Mouse (Mus musculus): ENCODE measurements at regions not wholly inside any gene's neighbourhood (a gene's known extent, or its start where the extent isn't known, plus 50 kb on each side); places are given as distances from the start of the nearest gene placed in this dataset.

DNA sequence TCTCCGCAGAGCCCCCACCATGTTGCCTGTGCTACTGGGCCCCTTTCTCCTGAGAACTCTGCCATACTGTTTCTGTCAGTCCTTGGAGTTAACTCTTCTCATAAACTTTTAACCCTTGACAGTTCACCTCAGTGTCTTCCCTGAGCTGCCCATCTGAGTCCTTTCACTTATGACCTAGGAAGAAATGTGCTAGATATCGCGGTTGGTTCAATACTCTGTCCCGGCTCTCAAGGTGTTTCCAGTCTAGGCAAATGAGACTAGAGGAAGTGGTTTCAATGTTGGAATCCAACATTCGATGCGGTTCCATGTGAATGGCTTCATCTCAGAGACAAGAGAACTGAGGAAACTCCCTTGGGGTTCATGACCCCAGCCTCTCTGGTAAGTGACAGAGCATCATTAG is 176.1 kb downstream of the Clic5 start:
- Histone ChIP-seq H3K27me3 (replicated peaks; ENCODE audit: control insufficient read depth, insufficient read depth, low read length) (no peaks in the 10 kb centered on the region), H3K4me1 (replicated peaks; ENCODE audit: control insufficient read depth, insufficient read depth, low read length) (no peaks in the 10 kb centered on the region), H3K4me2 (ENCODE audit: low read length) (no peak overlapping the region), H3K27ac (ENCODE audit: low read length) (no peak overlapping the region), H3K4me3 (replicated peaks; ENCODE audit: low read length) (no peak overlapping the region), H3K36me3 (ENCODE audit: control insufficient read depth, insufficient read depth) (no peaks in the 10 kb centered on the region), H3K9me3 (ENCODE audit: control insufficient read depth, low read length) (no peaks in the 10 kb centered on the region), H3K9ac (replicated peaks; ENCODE audit: low read depth, low read length) (no peak overlapping the region)
- WGBS, result 98% methylated on average over 6 of the region's 6 CpGs
- no peak for ATAC-seq

DNA sequence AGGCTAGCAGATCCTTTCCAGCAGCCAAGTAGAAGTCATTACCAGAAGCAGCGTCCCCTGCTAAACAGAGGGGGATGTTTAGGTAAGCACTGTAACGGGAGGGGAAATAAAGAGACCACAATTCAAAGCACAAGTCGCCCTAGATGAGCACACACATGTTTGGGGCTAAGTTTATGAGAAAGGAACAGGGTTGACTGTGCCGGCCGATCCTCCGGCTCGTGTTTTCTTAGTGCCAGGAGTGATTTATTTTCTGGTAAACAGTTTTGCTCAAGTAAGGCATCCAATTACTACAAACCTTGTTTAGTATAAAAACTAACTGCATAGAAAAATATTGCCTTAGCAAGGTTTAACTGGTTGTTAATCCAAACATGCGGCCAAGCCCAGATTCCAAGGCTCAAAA is 178.1 kb downstream of the Clic5 start:
- H3K4me3 ChIP-seq (replicated peaks; ENCODE audit: low read length), result no peak overlapping the region
- H3K36me3 ChIP-seq (ENCODE audit: control insufficient read depth, insufficient read depth), result no peaks in the 10 kb centered on the region
- H3K27me3 ChIP-seq (replicated peaks; ENCODE audit: control insufficient read depth, insufficient read depth, low read length), result no peaks in the 10 kb centered on the region
- no peak overlapping the region for H3K27ac ChIP-seq (ENCODE audit: low read length)
- no peaks in the 10 kb centered on the region for H3K4me1 ChIP-seq (replicated peaks; ENCODE audit: control insufficient read depth, insufficient read depth, low read length)
- peaks cover 3% of the 10 kb centered on the region; the same call in 1 of the 2 replicates for H3K9me3 ChIP-seq (ENCODE audit: control insufficient read depth, low read length)
- no peak for ATAC-seq
- 69% methylated on average over 8 of the region's 8 CpGs for WGBS
- no peak overlapping the region for H3K4me2 ChIP-seq (ENCODE audit: low read length)
- no peak overlapping the region for H3K9ac ChIP-seq (replicated peaks; ENCODE audit: low read depth, low read length)

DNA sequence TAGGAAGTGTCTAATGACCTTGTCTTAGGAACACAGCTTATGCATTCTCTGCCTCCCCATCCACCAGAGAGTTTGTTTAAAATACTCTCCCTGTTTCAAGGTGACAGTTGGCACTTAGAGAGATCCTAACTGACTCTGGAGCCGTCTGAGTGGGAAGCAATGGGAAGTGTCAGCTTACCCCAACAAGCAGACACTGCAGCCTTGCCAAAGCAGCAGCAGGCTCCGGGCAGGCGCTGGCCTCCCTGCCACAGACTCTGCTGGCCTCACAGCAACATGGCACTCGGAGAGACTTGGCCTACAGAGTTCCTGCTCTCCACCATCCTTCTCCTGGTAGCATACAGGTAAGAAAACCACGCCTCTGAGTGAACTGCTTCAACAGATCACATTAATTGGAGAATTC is 179.2 kb downstream of the Clic5 start:
- ATAC-seq, result no peak
- Histone ChIP-seq H3K36me3 (ENCODE audit: control insufficient read depth, insufficient read depth) (no peaks in the 10 kb centered on the region), H3K4me2 (ENCODE audit: low read length) (no peak overlapping the region), H3K27me3 (replicated peaks; ENCODE audit: control insufficient read depth, insufficient read depth, low read length) (no peaks in the 10 kb centered on the region), H3K9me3 (ENCODE audit: control insufficient read depth, low read length) (peaks cover 3% of the 10 kb centered on the region; the same call in 1 of the 2 replicates), H3K4me1 (replicated peaks; ENCODE audit: control insufficient read depth, insufficient read depth, low read length) (no peaks in the 10 kb centered on the region), H3K4me3 (replicated peaks; ENCODE audit: low read length) (no peak overlapping the region), H3K9ac (replicated peaks; ENCODE audit: low read depth, low read length) (no peak overlapping the region), H3K27ac (ENCODE audit: low read length) (no peak overlapping the region)
- WGBS, result 53% methylated on average over 5 of the region's 5 CpGs

DNA sequence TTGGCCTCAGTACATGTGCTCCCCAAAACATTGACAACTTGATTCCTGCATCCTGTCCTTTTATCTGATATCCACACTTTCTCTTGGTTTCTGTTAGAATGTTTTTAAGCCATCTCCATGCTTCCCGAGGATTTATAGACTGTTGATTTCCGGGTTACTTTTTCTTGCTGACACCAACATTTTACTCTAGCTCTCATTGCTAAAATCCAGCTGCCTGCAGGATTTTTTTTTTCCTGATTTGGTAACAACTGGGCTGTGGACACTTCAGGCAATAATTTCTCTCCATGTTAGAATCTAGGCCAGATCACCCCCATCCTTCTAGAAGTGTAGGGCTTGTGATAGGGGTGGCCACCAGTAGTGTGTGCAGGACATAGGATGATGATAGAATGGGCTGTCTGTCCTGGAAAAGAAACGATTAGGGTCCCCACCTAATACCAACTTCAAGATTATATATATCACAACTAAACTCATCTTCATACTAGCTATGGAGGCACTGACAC is 182.6 kb downstream of the Clic5 start:
- H3K27me3 ChIP-seq (replicated peaks; ENCODE audit: control insufficient read depth, insufficient read depth, low read length), result no peaks in the 10 kb centered on the region
- 88% methylated on average over 3 of the region's 3 CpGs for WGBS
- ATAC-seq, result no peak
- no peak overlapping the region for H3K4me2 ChIP-seq (ENCODE audit: low read length)
- no peak overlapping the region for H3K27ac ChIP-seq (ENCODE audit: low read length)
- H3K9ac ChIP-seq (replicated peaks; ENCODE audit: low read depth, low read length), result no peak overlapping the region
- H3K4me1 ChIP-seq (replicated peaks; ENCODE audit: control insufficient read depth, insufficient read depth, low read length), result no peaks in the 10 kb centered on the region
- H3K9me3 ChIP-seq (ENCODE audit: control insufficient read depth, low read length), result peaks cover 7% of the 10 kb centered on the region
- no peak overlapping the region for H3K4me3 ChIP-seq (replicated peaks; ENCODE audit: low read length)
- no peaks in the 10 kb centered on the region for H3K36me3 ChIP-seq (ENCODE audit: control insufficient read depth, insufficient read depth)

DNA sequence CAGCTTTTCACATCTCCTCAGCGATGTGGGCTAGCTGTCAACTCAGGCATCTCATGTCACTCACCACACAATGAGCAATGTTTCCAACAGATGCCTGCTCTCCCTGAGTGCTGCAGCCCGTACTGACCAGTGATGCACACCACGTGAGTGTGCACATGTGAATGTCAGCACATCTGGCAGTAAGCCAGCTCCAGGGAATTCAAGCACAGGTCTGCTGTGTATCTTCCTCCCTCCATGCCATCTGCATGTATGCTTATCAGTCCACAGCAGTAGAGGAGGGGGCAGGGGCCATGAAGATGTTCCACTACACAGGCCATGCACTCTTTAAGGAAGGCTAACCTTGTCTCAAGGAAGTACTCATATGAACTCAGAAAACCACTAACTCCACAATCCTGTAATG is 183.2 kb downstream of the Clic5 start:
- H3K9me3 ChIP-seq (ENCODE audit: control insufficient read depth, low read length), result peaks cover 7% of the 10 kb centered on the region
- 54% methylated on average over 3 of the region's 3 CpGs for WGBS
- no peak overlapping the region for H3K27ac ChIP-seq (ENCODE audit: low read length)
- no peaks in the 10 kb centered on the region for H3K36me3 ChIP-seq (ENCODE audit: control insufficient read depth, insufficient read depth)
- H3K4me3 ChIP-seq (replicated peaks; ENCODE audit: low read length), result no peak overlapping the region
- no peak overlapping the region for H3K4me2 ChIP-seq (ENCODE audit: low read length)
- H3K9ac ChIP-seq (replicated peaks; ENCODE audit: low read depth, low read length), result no peak overlapping the region
- H3K27me3 ChIP-seq (replicated peaks; ENCODE audit: control insufficient read depth, insufficient read depth, low read length), result no peaks in the 10 kb centered on the region
- H3K4me1 ChIP-seq (replicated peaks; ENCODE audit: control insufficient read depth, insufficient read depth, low read length), result no peaks in the 10 kb centered on the region
- ATAC-seq, result no peak

DNA sequence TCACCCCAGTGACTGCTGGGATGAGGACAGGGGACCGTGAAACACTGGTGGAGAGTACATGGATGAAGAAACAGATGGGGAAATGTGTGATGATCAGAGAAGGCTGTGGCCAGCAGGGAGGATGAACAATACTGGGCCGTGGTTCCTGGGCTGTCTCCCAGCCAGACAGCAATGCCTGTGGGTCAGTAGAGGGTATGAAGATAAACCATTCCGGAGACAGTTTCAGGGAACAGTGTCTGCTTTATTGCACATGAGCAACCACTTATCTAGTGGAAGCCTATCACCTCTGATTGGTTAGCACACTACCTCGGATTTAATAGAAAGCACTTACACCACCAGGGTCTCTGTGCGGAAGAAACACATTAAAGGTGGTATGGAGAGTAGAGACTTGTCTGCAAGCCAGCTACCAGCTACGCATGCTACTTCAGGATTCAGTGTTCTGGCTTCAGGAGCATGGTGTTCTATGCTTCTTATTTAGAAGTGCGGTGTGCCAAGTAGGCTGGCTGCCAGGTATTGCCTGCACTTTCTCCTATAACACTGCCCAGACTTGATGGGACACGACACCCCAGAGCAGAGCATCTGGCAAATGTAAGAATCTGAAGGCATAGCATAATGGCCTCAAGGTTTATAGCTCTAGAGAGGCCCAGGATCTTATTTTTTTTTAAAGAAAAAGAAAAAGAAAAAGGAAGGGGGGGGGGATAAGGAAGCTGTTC is 185.5 kb downstream of the Clic5 start:
- Histone ChIP-seq H3K36me3 (ENCODE audit: control insufficient read depth, insufficient read depth) (no peaks in the 10 kb centered on the region), H3K9me3 (ENCODE audit: control insufficient read depth, low read length) (peaks cover 7% of the 10 kb centered on the region), H3K4me1 (replicated peaks; ENCODE audit: control insufficient read depth, insufficient read depth, low read length) (no peaks in the 10 kb centered on the region; the same call in 1 of the 2 replicates), H3K27me3 (replicated peaks; ENCODE audit: control insufficient read depth, insufficient read depth, low read length) (no peaks in the 10 kb centered on the region), H3K9ac (replicated peaks; ENCODE audit: low read depth, low read length) (no peak overlapping the region), H3K4me3 (replicated peaks; ENCODE audit: low read length) (no peak overlapping the region), H3K4me2 (ENCODE audit: low read length) (no peak overlapping the region), H3K27ac (ENCODE audit: low read length) (no peak overlapping the region)
- WGBS, result 68% methylated on average over 8 of the region's 8 CpGs
- no peak for ATAC-seq

DNA sequence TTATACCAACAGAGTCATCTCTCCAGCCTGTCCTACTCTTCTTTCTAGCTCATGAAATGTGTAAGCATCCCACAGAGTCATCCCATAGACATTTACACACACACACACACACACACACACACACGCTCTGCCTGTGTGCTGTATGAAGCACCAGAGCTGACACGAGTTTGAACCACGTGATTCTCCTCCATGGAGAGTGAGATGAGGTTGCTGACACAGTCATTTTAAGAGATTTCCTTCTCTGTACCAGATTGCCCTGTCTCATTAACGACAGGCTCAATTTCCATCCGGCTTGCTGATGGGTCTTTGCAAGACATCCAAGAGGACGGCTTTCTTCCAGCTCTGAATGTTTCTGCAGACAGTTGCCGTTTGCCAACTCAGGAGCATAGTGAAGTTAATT is 190.0 kb downstream of the Clic5 start:
- no peaks in the 10 kb centered on the region for H3K36me3 ChIP-seq (ENCODE audit: control insufficient read depth, insufficient read depth)
- no peak for ATAC-seq
- no peak overlapping the region for H3K9ac ChIP-seq (replicated peaks; ENCODE audit: low read depth, low read length)
- H3K4me1 ChIP-seq (replicated peaks; ENCODE audit: control insufficient read depth, insufficient read depth, low read length), result no peaks in the 10 kb centered on the region; the same call in 1 of the 2 replicates
- H3K9me3 ChIP-seq (ENCODE audit: control insufficient read depth, low read length), result peaks cover 4% of the 10 kb centered on the region; the same call in 1 of the 2 replicates
- 60% methylated on average over 7 of the region's 7 CpGs for WGBS
- H3K4me3 ChIP-seq (replicated peaks; ENCODE audit: low read length), result no peak overlapping the region
- H3K27ac ChIP-seq (ENCODE audit: low read length), result no peak overlapping the region
- H3K4me2 ChIP-seq (ENCODE audit: low read length), result no peak overlapping the region
- H3K27me3 ChIP-seq (replicated peaks; ENCODE audit: control insufficient read depth, insufficient read depth, low read length), result no peaks in the 10 kb centered on the region

DNA sequence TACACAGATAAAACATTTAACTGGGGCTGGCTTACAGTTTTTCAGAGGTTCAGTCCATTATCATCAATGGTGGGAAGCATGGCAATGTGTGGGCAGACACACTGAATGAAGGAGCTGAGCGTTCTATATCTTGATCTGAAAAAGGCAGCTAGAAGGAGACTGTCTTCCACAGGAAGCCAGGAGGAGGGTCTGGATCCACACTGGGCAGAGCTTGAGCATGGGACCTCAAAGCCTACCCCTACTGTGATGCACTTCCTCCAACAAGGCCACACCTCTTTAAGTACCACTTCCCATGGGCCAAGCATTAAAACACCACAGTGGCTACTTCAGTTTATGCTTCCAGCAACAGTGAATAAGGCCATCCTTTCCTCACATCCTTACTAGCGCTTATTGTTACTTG is 200.5 kb downstream of the Clic5 start:
- Histone ChIP-seq H3K9ac (replicated peaks; ENCODE audit: low read depth, low read length) (no peak overlapping the region), H3K4me3 (replicated peaks; ENCODE audit: low read length) (no peak overlapping the region), H3K27me3 (replicated peaks; ENCODE audit: control insufficient read depth, insufficient read depth, low read length) (peaks cover 31% of the 10 kb centered on the region), H3K9me3 (ENCODE audit: control insufficient read depth, low read length) (no peaks in the 10 kb centered on the region), H3K27ac (ENCODE audit: low read length) (no peak overlapping the region), H3K4me1 (replicated peaks; ENCODE audit: control insufficient read depth, insufficient read depth, low read length) (no peaks in the 10 kb centered on the region), H3K4me2 (ENCODE audit: low read length) (no peak overlapping the region), H3K36me3 (ENCODE audit: control insufficient read depth, insufficient read depth) (no peaks in the 10 kb centered on the region)
- ATAC-seq, result no peak
- WGBS, result 94% methylated on average over 2 of the region's 2 CpGs

DNA sequence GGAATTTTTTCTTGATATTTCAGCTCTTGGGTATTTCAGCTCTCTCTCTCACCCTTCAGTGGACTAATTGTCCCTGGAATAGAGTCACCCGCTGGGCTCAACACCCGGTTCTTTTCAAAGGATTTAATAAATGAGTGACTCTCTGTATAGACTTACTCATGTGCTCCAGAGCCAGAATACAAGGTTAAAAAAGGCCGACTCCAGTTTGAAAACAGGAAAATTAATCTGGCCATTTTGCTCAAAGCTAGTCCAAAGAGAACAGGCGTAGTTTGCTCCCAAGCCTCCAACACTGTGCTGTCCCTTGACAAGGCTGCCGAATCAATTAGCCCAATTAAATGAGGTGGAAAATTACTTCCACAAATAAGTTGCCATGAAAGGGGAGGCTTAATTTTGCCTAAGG is 209.4 kb downstream of the Clic5 start:
- Histone ChIP-seq H3K36me3 (ENCODE audit: control insufficient read depth, insufficient read depth) (no peaks in the 10 kb centered on the region), H3K9ac (replicated peaks; ENCODE audit: low read depth, low read length) (no peak overlapping the region), H3K27ac (ENCODE audit: low read length) (no peak overlapping the region), H3K4me2 (ENCODE audit: low read length) (no peak overlapping the region), H3K9me3 (ENCODE audit: control insufficient read depth, low read length) (no peaks in the 10 kb centered on the region), H3K27me3 (replicated peaks; ENCODE audit: control insufficient read depth, insufficient read depth, low read length) (peaks cover 56% of the 10 kb centered on the region), H3K4me3 (replicated peaks; ENCODE audit: low read length) (no peak overlapping the region), H3K4me1 (replicated peaks; ENCODE audit: control insufficient read depth, insufficient read depth, low read length) (peaks cover 8% of the 10 kb centered on the region)
- 3% methylated on average over 5 of the region's 5 CpGs for WGBS
- peak; percentile 80 for ATAC-seq

DNA sequence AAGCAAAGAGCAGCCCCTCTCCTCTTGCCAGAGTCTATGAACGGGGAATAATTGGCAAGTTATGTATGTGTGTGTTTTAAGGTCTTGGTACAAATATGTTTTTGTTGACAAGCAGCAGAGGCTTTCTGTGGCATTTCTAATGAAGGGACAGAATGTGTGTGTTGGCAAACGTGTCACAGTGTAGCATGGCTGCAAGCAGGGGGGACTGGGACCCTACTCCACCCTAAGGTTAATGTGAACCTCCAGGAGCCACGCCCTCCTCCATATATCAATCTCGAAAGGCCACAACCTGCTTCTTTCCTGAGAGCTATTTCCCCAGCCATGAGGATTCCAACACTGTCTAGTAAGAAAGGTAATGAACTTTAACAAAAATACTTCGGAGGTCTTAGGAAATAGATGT is 209.8 kb downstream of the Clic5 start:
- H3K4me1 ChIP-seq (replicated peaks; ENCODE audit: control insufficient read depth, insufficient read depth, low read length), result peaks cover 8% of the 10 kb centered on the region
- WGBS, result 25% methylated on average over 5 of the region's 5 CpGs
- no peak for ATAC-seq
- H3K36me3 ChIP-seq (ENCODE audit: control insufficient read depth, insufficient read depth), result no peaks in the 10 kb centered on the region
- no peak overlapping the region for H3K4me2 ChIP-seq (ENCODE audit: low read length)
- peaks cover 54% of the 10 kb centered on the region for H3K27me3 ChIP-seq (replicated peaks; ENCODE audit: control insufficient read depth, insufficient read depth, low read length)
- no peaks in the 10 kb centered on the region for H3K9me3 ChIP-seq (ENCODE audit: control insufficient read depth, low read length)
- no peak overlapping the region for H3K4me3 ChIP-seq (replicated peaks; ENCODE audit: low read length)
- no peak overlapping the region for H3K27ac ChIP-seq (ENCODE audit: low read length)
- no peak overlapping the region for H3K9ac ChIP-seq (replicated peaks; ENCODE audit: low read depth, low read length)
